Mouse (Mus musculus) liver, adult 2 months (tissue): ENCODE data around the gene Abca4. TPM values are rescaled to one million over a fixed set of nuclear protein-coding genes. Genes with fewer than 3 reads are reported as not detected.

Experiments used
- DNase-seq: peaks from one replicate; pipeline ENCODE4 v3.0.0-alpha.2; 2011; ENCODE audit warnings: low read depth, low spot score; ENCODE audit errors: extremely low read depth
- H3K27ac ChIP-seq: fragments of 200-500 bp; replicated peaks from 2 replicates; pipeline ENCODE4 v1.5.1; 2012; ENCODE audit warnings: low read depth, mild to moderate bottlenecking, control low read depth, inconsistent platforms, low read length; ENCODE audit not compliant: insufficient read depth
- H3K27me3 ChIP-seq: fragments of 200-500 bp; 2 replicates; pipeline ENCODE4 v1.6.1; 2012; ENCODE audit warnings: mild to moderate bottlenecking, moderate library complexity, low read length, inconsistent platforms; ENCODE audit not compliant: control insufficient read depth, insufficient read depth
- H3K36me3 ChIP-seq: fragments of 200-500 bp; 2 replicates; pipeline ENCODE4 v1.6.1; 2012; ENCODE audit warnings: low read length, inconsistent platforms; ENCODE audit not compliant: control insufficient read depth, insufficient read depth
- H3K4me1 ChIP-seq: fragments of 200-500 bp; 2 replicates; pipeline ENCODE4 v1.6.1; 2011; ENCODE audit warnings: low read length; ENCODE audit not compliant: control insufficient read depth, insufficient read depth
- H3K4me3 ChIP-seq: fragments of 200-500 bp; 2 replicates; pipeline ENCODE4 v1.5.1; 2011; ENCODE audit warnings: low read depth, mild to moderate bottlenecking, control low read depth, low read length, moderate library complexity; ENCODE audit not compliant: insufficient read depth
- H3K79me2 ChIP-seq: fragments of 200-500 bp; 2 replicates; pipeline ENCODE4 v1.6.1; 2012; ENCODE audit warnings: inconsistent platforms, mild to moderate bottlenecking, low read length, moderate library complexity; ENCODE audit not compliant: control insufficient read depth, insufficient read depth
- H3K9ac ChIP-seq: fragments of 200-500 bp; 2 replicates; pipeline ENCODE4 v1.6.1; 2012; ENCODE audit warnings: low read depth, mild to moderate bottlenecking, control low read depth, inconsistent platforms, low read length
- CTCF ChIP-seq: fragments of 200-500 bp; IDR thresholded peaks from 2 replicates; pipeline ENCODE4 v1.5.1; 2011; ENCODE audit warnings: low read depth, low read length, control low read depth
- POLR2A ChIP-seq: fragments of 200-500 bp; IDR thresholded peaks from 2 replicates; pipeline ENCODE4 v1.6.1; 2011; ENCODE audit warnings: low read length, control low read depth; ENCODE audit not compliant: insufficient read depth; ENCODE audit errors: extremely low read depth
- WGBS: fragments of 180-500 bp; shearing (Covaris S2); methylation state at CpG from one replicate; pipeline ENCODE4 v1.1.7; 2018; 5-methylcytosine and 5-hydroxymethylcytosine counted together
- polyA plus RNA-seq: library from polyadenylated mRNA; depleted of rRNA; stranded (reverse); fragments of >200 nt; gene quantifications from 2 replicates; pipeline ENCODE4 v1.2.3, GENCODE M21; 2012
- total RNA-seq: library from RNA; depleted of rRNA; stranded (reverse); fragments of >200 nt; gene quantifications from 2 replicates; pipeline ENCODE4 v1.2.3, GENCODE M21; 2014

Abca4 gene
- total and polyA plus RNA-seq, 2 experiments: 0.05 to 0.37 TPM

GRCm38 (mm10) chr3:122131633-122132032 is 87.4 kb downstream of the Abca4 start:
- no peaks in the 10 kb centered on the region for H3K4me1 ChIP-seq
- TF ChIP-seq CTCF (no peak), POLR2A (no peak)
- H3K36me3 ChIP-seq: no peaks in the 10 kb centered on the region
- no peak overlapping the region for H3K9ac ChIP-seq
- no peak for DNase-seq
- H3K4me3 ChIP-seq: no peak overlapping the region
- H3K79me2 ChIP-seq: no peaks in the 10 kb centered on the region
- H3K27ac ChIP-seq: peak overlapping the region; percentile 4; the same call in 1 of the 2 replicates
- 35% methylated on average over 3 of the region's 3 CpGs for WGBS
- H3K27me3 ChIP-seq: no peaks in the 10 kb centered on the region

GRCm38 (mm10) chr3:122133255-122133654 is 89.0 kb downstream of the Abca4 start:
- Histone ChIP-seq H3K9ac (no peak overlapping the region), H3K27ac (no peak overlapping the region), H3K36me3 (no peaks in the 10 kb centered on the region), H3K4me1 (no peaks in the 10 kb centered on the region), H3K4me3 (no peak overlapping the region), H3K27me3 (no peaks in the 10 kb centered on the region), H3K79me2 (no peaks in the 10 kb centered on the region)
- WGBS: 63% methylated on average over 5 of the region's 5 CpGs
- TF ChIP-seq CTCF (no peak), POLR2A (no peak)
- DNase-seq: no peak

- TF ChIP-seq POLR2A (no peak), CTCF (no peak)
- no peaks in the 10 kb centered on the region for H3K27me3 ChIP-seq
- no peak for DNase-seq
- H3K36me3 ChIP-seq: no peaks in the 10 kb centered on the region
- H3K4me3 ChIP-seq: no peak overlapping the region
- H3K79me2 ChIP-seq: no peaks in the 10 kb centered on the region
- no peaks in the 10 kb centered on the region for H3K4me1 ChIP-seq
- no peak overlapping the region for H3K27ac ChIP-seq
- H3K9ac ChIP-seq: no peak overlapping the region
- WGBS: 79% methylated on average over 6 of the region's 6 CpGs
Observed at GRCm38 (mm10) chr3:122133840-122134239, 89.6 kb downstream of the Abca4 start.

- DNase-seq: peak; percentile 59
- H3K79me2 ChIP-seq: no peaks in the 10 kb centered on the region
- no peaks in the 10 kb centered on the region for H3K27me3 ChIP-seq
- 68% methylated on average over 18 of the region's 18 CpGs for WGBS
- no peaks in the 10 kb centered on the region for H3K4me1 ChIP-seq
- no peak overlapping the region for H3K27ac ChIP-seq
- no peak overlapping the region for H3K9ac ChIP-seq
- H3K4me3 ChIP-seq: no peak overlapping the region
- H3K36me3 ChIP-seq: no peaks in the 10 kb centered on the region
- TF ChIP-seq POLR2A (no peak), CTCF (peak; percentile 37; the same call in 1 of the 2 replicates)
Observed at GRCm38 (mm10) chr3:122140589-122141400, 96.6 kb downstream of the Abca4 start.

- Histone ChIP-seq H3K36me3 (no peaks in the 10 kb centered on the region), H3K79me2 (no peaks in the 10 kb centered on the region), H3K27ac (no peak overlapping the region), H3K9ac (no peak overlapping the region), H3K4me1 (no peaks in the 10 kb centered on the region), H3K4me3 (no peak overlapping the region), H3K27me3 (no peaks in the 10 kb centered on the region)
- peak; percentile 72 for DNase-seq
- TF ChIP-seq POLR2A (no peak), CTCF (no peak)
- WGBS: 48% methylated on average over 9 of the region's 9 CpGs
Observed at GRCm38 (mm10) chr3:122142256-122142922, 98.1 kb downstream of the Abca4 start.
